Mouse (Mus musculus): ENCODE results near the gene Pdss1.

- no peak for TF ChIP-seq CTCF (conservative IDR thresholded peaks at IDR 0.05; ENCODE audit: low read length)
- no peak for TF ChIP-seq POU5F1 (IDR thresholded peaks at IDR 0.05; ENCODE audit: borderline replicate concordance, low read length)
Observed at GRCm38 (mm10) chr2:22957415-22957814, 62.1 kb downstream of the Pdss1 start.

Data from E14TG2a.4 (cell line).